Mouse (Mus musculus): ENCODE results near the gene Iars.

- no peak for TF ChIP-seq CTCF (IDR thresholded peaks at IDR 0.05; ENCODE audit: control insufficient read depth, insufficient read depth, insufficient read length)
- TF ChIP-seq USF1 (IDR thresholded peaks at IDR 0.05; ENCODE audit: low read depth): no peak
- TF ChIP-seq CEBPB (IDR thresholded peaks at IDR 0.05; ENCODE audit: low read depth): no peak
- no peak for TF ChIP-seq MAX (IDR thresholded peaks at IDR 0.05)
These were observed 86.1 kb downstream of the Iars start for GRCm38 (mm10) chr13:49768048-49768447.
